Mouse (Mus musculus) left cerebral cortex, adult 11 months (tissue): Measurements from ENCODE around the gene Cryga.

Experiments used
- DNase-seq: peaks from one replicate; pipeline ENCODE4 v3.0.0; 2022; ENCODE audit warnings: low spot score

Gene Cryga

DNA sequence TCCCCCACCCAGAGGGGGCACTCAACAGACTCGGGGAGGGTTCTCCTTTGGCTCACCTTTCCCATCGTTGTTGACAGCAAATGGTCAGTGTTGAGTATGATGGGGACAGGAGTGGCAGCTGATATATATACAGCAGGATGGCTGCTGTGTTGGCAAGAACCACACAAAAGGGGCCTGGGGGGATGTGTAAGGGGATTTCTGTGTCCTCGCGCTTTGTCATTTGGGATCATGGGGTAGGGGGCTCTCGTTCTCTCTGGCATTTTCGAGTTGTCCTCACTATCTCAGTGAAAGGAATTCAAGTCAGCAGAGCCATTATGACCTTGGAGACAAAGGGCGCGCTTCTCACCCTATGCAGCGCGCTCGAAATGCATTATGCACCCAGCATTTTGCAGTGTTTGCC lies at the start of gene Cryga:
Gene Cryga, minus strand, starts transcription at position 101 of the 400 bp plus-strand sequence.
- no peak for DNase-seq

GRCm38 (mm10) chr1:65147971-65148370 lies 44.8 kb upstream of the Cryga start:
- no peak for DNase-seq

GRCm38 (mm10) chr1:65147326-65147725 lies 44.2 kb upstream of the Cryga start:
- no peak for DNase-seq

DNA sequence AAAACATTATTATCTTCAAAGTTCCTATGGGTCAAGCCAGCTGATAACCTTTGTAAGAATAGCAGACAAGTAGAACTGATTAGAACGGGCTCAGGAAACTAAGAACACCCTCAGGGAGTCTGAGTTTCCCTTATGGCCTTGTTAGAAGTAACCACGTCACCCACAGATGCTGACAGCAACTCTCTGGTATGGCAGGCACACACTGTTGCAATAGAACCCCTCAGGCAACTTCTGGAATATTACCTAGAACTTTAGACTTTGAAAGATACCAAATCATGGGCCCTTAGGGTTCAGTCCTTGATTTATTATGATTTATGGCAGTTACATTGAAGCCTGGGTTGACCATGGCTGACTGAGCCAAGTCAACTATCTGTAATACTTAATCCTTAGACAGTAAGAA lies 43.4 kb upstream of the Cryga start:
- no peak for DNase-seq

GRCm38 (mm10) chr1:65144783-65145182 lies 41.6 kb upstream of the Cryga start:
- DNase-seq, result no peak

DNA sequence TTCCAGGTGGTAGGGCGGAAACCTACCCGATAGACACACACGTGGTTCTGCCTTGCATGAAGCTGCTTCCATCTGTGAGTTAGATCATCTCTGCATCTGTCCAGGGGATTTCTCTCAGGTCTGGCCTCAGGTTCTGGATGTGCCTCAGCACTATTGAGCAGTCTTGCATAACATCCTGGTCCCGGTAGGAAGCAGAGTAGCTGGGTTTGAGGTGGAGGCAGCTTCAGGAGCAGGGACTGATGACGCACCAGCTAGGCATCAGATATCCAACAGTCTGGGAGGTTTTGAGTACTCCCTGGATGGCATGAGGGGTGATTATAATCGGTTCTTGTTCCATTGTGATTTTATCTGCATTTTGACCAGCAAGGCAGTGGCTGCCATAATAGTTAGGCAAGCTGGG lies 34.4 kb upstream of the Cryga start:
- DNase-seq, result no peak

DNA sequence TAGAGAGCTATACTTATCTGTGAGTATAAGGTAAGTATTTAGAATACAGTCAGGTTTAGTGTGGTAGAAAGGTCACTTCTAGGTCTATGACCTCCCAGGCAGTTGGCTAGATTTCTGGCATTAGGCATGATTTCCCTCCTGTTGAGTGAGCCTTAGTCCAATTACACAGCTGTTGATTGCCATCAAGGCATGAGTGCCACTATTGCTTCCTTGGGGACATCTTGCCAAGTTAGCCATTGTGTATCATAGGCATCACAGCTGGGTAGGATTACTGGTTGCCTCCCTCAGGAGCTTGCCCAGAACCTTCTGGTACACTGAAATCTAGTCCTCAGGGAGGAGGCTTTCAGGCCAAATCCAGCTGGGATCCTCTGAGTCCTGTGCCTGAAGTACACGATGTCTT lies 29.7 kb upstream of the Cryga start:
- no peak for DNase-seq

DNA sequence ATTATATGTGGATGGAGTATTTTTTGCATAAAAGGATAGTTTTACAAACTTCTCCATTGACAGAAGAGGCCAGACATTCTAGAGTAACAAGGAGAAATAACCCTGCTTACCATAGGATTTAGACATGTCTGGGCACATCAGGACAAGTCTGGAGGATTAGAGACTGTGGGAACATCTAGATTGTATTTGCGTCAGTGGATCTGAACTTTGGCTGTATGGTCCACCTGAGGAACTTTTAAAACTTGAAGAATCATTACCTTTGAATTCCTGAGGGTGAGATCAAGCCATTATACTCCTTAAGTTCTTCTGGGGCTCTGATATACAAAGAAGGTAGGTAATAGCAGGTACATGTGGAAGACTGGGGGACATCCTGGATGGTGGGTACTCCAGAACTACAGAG lies 28.5 kb upstream of the Cryga start:
- DNase-seq, result no peak

GRCm38 (mm10) chr1:65130226-65130625 lies 27.1 kb upstream of the Cryga start:
- no peak for DNase-seq

DNA sequence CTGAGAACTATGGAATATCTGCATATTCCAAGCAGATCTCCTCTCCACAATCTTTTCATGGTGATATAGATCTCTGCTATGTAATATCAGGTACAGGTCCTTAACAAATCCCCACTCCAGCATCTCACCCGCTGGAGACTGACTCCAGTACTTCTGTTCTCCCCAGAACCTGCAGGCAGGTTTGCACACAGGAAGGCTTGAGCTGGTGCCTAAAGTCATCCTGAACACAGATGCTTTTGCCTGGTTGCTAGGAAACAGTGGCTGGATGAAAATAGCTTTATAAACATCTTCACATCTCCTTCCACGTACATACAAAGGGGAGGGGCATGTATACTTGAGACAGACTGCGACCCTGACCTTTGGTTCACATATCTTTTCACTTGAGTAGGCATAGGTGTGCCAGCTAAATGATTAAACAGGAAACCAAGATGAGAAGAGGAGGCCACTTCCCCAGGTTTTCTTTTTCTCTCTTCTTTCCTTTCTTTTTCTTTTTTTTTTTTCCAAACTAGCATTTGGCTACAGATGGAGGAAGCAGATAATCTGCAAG lies 26.5 kb upstream of the Cryga start:
- DNase-seq, result no peak

GRCm38 (mm10) chr1:65122574-65123372 lies 19.6 kb upstream of the Cryga start, which contains the start of gene D630023F18Rik:
Gene D630023F18Rik (minus strand): TSS chr1:65123214.
- no peak for DNase-seq

GRCm38 (mm10) chr1:65119438-65119837 lies 16.3 kb upstream of the Cryga start, which contains the start of gene Gm28845:
Gene Gm28845 (minus strand): TSS chr1:65119558.
- no peak for DNase-seq

- no peak for DNase-seq
Observed at GRCm38 (mm10) chr1:65118150-65118913, 15.2 kb upstream of the Cryga start.

GRCm38 (mm10) chr1:65113536-65114172 lies 10.5 kb upstream of the Cryga start:
- DNase-seq, result no peak

DNA sequence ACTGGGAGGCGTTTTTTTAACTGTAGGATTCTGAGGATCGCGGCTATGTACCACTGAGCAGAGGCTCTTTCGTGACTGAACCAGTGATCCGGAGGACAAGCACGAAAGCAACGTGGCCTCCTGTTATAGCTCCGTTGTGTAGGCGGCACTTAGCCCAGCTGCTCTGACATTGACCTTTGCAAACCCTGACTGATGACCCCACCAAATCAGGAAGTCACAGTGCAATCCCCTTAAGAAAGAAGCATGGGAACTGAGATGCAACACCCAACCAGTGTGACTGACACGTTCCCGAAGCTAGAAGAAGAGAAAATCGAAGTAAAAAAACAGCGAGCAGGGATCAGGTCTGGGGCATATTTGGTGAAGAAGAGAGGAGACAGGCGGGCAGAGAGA lies 9.6 kb upstream of the Cryga start:
- DNase-seq, result no peak

- peak; percentile 63 for DNase-seq
Observed at GRCm38 (mm10) chr1:65112031-65112806, 9.0 kb upstream of the Cryga start.

DNA sequence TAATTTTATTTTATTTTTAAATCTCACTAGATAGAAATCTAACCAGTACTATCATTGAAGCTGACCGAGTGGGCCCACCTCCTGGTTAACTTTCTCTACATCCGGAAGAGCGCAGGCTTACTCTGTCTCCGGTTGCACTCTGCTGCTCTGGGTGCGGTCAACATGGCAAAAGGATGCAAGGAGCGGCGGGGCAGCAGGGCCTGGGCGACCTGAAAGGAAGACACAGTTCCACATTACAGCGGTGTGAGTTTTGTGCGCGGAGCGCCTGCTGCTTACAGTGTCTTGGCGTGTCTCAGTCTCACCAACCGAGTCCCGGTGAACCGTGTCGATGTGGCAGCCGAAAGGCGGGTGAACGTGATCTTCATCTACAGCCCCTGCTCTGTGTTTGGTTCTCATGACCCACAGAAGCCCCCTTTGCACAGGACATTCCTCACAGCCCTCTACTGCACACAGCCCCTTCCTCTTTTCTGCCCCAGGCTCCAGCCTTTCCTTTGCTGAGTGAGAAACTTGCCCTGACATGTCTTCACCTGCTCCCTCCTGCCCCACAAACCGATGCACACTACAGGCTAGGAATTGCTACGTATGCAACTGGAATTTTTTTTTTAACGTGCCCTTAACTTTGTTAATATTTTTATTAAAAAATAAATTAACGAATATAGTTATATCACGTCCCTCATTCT lies 6.7 kb upstream of the Cryga start:
- no peak for DNase-seq

DNA sequence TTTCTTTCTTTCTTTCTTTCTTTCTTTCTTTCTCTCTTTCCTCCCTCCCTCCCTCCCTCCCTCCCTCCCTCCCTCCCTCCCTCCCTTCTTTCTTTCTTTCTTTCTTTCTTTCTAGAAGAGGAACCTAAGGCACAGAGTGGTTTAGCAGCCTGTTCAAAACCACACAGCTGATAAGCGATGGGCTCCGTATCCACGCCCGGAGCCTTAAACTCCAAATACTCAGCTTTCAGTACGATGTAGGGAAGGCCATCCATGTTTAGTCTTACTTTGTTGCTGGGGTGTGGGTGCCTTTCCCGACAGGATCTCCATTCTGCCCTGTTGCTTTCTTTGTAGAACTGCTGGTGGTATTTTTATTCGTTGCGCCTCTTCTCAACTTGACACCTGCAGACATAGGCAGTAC lies 6.0 kb upstream of the Cryga start:
- no peak for DNase-seq

- DNase-seq, result no peak
Observed at GRCm38 (mm10) chr1:65107654-65108279, 4.6 kb upstream of the Cryga start.

DNA sequence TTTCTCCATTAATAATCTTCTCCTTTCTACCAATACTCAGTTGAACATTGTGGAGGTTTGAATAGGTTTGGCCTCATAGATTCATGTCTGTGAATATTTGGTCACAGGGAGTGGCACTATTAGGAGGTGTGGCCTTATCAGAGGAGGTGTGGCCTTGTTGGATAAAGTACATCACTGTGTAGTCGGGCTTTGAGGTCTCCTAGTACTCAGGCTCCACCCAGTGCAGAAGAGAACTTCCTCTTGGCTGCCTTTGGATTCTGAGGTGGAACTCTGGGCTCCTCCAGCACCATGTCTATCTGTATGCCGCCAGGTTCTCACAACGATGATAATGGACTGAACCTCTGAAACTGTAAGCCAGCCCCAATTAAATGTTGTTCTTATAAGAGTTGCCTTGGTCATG lies 6.2 kb downstream of the Cryga start:
- DNase-seq, result no peak

GRCm38 (mm10) chr1:65091566-65091965 lies 11.6 kb downstream of the Cryga start:
- no peak for DNase-seq
